Mouse (Mus musculus) frontal cortex, adult (tissue): ENCODE measurements around the gene Ppm1l.
"Not testable (repeated sequence)": the region's sequence is repeated elsewhere in the genome, so short reads cannot be mapped to it uniquely, and the experiment has no call there.

ENCODE experiments used
- ATAC-seq: cut with Nextera tagmentation; 2 replicates; pipeline ENCODE4 v1.9.2; 2017; ENCODE audit warnings: mild to moderate bottlenecking, moderate library complexity, mixed read lengths; ENCODE audit not compliant: low TSS enrichment

Gene Ppm1l

DNA sequence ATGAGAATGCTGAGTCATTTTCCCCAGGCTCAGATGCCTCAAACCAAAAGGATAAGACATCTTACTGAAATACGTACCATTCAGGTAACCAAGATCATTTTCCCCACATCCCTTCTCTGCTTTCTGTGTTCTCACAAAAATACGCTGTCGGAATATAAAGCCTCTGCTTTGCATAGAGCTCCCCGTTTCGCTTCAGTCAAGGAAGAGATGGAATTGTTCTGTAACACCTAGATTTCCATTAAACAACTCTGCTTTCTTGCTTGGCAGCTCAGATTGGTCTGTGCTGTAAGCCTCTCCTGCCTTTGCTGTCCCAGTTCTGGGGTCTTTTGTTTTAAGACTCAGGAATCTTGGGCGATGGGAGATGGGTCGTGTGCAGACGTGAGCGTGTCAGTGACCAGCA, 51.3 kb downstream of the Ppm1l start:
- ATAC-seq, result peak; percentile 44

DNA sequence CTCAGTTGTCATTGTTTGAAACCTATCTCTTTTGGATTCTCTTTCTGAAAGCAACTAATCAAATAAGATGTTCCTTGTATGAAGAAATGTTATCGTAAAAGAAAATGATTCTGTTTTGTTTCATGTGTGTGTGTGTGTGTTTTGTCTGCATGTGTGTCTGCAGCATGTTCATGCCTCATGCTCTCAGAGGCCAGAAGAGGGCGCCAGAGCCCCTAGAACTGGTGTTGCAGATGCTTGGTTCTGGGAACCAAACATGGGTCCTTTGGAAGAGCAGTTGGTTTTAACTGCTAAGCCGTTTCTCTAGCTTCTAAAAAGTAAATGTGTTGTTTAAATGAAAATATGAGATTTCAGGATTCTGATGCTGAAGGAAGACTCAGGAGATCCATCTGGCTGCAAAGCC, 56.1 kb downstream of the Ppm1l start:
- ATAC-seq, result no peak

- peak; percentile 80 for ATAC-seq
Measured at GRCm38 (mm10) chr3:69373544-69374306, 57.1 kb downstream of the Ppm1l start.

GRCm38 (mm10) chr3:69374538-69374937, 57.9 kb downstream of the Ppm1l start:
- ATAC-seq, result peak; percentile 14

GRCm38 (mm10) chr3:69374983-69375382, 58.3 kb downstream of the Ppm1l start:
- ATAC-seq, result peak; percentile 5; the same call in 1 of the 2 replicates

DNA sequence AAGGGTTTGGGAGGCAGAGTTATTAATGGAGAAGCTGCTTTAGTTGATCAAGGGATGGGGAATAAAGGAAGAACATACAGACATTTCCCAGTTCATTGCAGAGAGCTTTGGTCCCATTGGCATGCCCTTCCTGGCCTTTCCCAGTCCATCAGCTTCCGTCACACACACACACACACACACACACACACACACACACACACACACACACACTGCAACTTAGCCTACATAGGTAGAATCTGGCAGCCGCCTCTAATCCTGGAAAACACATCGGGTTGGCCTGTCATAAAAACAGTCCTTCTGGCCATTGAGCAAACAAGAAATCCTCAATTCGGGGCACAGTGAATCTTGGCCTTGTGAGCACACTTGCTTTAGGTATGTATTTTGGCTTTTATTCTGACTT, 64.6 kb downstream of the Ppm1l start:
- ATAC-seq, result no peak

- not testable (repeated sequence) for ATAC-seq
Measured at GRCm38 (mm10) chr3:69391834-69392233, 75.2 kb downstream of the Ppm1l start.

DNA sequence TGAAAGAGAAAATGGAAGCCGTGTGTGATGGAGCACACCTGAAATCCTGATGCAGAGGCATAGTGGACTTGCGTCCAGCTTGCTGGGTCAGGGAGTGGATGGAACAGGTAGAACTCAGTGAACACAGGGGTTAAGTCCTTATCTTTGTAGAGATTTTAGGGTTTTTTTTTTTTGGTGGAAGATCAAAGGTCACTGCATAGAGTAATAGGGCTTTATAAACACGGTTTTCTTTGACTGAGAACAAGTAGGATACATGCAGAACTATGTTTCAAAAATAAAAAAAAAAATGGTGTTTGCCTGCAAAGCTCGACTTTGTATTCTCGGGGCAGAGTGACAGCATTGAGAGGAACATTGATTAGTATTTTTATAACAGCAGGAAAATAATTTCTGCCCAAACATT, 75.6 kb downstream of the Ppm1l start:
- no peak for ATAC-seq

GRCm38 (mm10) chr3:69393079-69393478, 76.4 kb downstream of the Ppm1l start:
- ATAC-seq, result 0 out of 2 replicates have a peak, but pooled peaks have one; percentile 18

GRCm38 (mm10) chr3:69393991-69394390, 77.3 kb downstream of the Ppm1l start:
- ATAC-seq, result no peak

- no peak for ATAC-seq
Measured at GRCm38 (mm10) chr3:69395084-69395483, 78.4 kb downstream of the Ppm1l start.

GRCm38 (mm10) chr3:69397733-69398132, 81.1 kb downstream of the Ppm1l start:
- no peak for ATAC-seq

GRCm38 (mm10) chr3:69399336-69399735, 82.7 kb downstream of the Ppm1l start:
- ATAC-seq, result no peak

DNA sequence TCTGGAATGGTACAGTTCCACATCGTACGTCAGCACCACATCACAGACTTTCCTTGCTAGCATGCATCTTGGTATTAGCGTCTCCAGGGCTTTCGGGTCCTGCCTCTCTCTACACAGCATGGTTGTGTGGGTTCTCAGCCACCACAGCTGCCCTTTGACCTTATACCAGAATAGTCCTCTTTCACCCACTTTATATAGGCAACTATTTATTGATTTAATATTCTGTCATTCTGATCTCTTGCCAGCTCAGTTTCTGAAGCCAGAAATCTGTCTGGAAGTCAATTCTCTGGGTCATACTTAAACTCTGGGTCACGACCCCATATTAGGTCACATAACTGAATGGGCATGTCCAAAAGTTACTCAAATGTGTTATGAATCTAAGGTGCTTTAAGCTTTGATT, 86.5 kb downstream of the Ppm1l start:
- ATAC-seq, result no peak

GRCm38 (mm10) chr3:69406210-69406895, 89.7 kb downstream of the Ppm1l start:
- ATAC-seq, result no peak

GRCm38 (mm10) chr3:69408064-69408463, 91.4 kb downstream of the Ppm1l start:
- ATAC-seq, result no peak

GRCm38 (mm10) chr3:69416112-69416511, 99.5 kb downstream of the Ppm1l start:
- no peak for ATAC-seq

GRCm38 (mm10) chr3:69422741-69423140, 106.1 kb downstream of the Ppm1l start:
- peak; percentile 31 for ATAC-seq

- ATAC-seq, result peak; percentile 25
Measured at GRCm38 (mm10) chr3:69423371-69423770, 106.7 kb downstream of the Ppm1l start.

DNA sequence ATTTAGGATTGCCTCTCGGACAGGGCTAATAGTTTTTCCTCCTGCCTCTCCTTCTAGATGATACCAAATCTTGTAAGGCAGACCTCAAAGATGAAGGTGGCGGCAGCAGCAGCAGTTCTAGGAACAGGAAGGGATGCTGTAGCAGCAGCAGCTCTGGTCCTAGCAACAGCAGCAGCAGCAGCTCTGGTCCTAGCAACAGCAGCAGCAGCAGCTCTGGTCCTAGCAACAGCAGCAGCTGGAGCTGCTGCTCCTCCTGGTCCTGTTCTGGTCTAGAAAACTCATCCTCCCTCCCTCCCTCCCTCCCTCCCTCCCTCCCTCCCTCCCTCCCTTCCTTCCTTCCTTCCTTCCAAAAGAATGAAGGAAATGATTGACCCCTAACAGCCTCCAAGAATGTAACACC, 108.1 kb downstream of the Ppm1l start:
- not testable (repeated sequence) for ATAC-seq

DNA sequence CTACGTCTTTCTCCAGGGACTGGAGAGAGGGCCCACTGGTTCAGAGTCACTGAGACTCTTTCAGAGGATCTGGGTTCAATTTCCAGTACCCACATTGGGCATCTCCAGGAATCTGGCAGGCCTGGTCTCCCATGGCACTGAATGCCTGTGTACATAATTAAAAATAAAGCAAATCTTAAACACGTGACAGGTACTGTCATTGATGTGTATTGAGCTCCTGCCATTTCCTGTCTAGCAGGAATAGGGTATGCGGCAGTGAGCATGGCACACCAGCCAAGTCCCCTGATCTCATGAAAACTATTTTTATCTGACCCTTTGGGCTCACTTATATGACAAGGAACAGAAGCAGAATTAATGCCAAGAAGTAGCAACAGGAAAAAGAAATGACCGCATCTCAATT, 110.6 kb downstream of the Ppm1l start:
- ATAC-seq, result no peak

- ATAC-seq, result no peak
Measured at GRCm38 (mm10) chr3:69428221-69428620, 111.6 kb downstream of the Ppm1l start.

DNA sequence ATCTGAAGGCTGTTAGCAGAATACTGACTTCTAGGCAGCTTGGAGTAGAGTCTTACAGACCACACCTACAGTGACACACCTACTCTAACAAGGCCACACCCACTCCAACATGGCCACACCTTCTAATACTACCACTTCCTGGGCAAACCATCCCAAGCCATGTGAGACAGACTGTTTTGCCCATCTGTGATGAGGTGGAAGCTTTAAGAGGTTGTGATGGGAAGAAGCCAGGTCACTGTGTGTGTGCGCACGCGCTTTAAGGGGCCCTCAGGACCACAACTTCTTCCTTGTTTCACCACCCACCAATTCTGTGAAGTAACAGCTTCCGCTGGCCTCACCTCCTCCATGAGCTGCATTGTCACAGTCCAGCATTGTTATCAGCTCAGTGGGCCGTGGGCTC, 112.7 kb downstream of the Ppm1l start:
- no peak for ATAC-seq
